ENCODE assay signal across 8 mouse cellular contexts in genomic region chr3:94477981-94478422, GRCm38 (mm10). TPM values are rescaled to one million over a fixed set of nuclear protein-coding genes. Genes with fewer than 3 reads are reported as not detected.
DNase-seq lines count a peak whose midpoint lies in the region; ATAC-seq lines count a peak whose summit lies in the region.

TSS of gene Celf3 (plus strand) at chr3:94478295.

- peaks cover 15% of the 10 kb centered on the region for H3K4me1 ChIP-seq in erythroblast, embryonic 14.5 days (ENCODE audit: control insufficient read depth)
- 0 out of 2 replicates have a peak, but pooled peaks cover 4% of the 10 kb centered on the region for H3K4me1 ChIP-seq in stomach, embryonic 15.5 days

- H3K9me3 ChIP-seq in erythroblast, embryonic 14.5 days (ENCODE audit: control insufficient read depth, low read length) = no peaks in the 10 kb centered on the region
- H3K9me3 ChIP-seq in stomach, embryonic 15.5 days = no peaks in the 10 kb centered on the region

- H3K27ac ChIP-seq in stomach, embryonic 15.5 days = no peak within 1 kb of the TSS

- no peak for DNase-seq in adrenal gland, adult 18-20 months (ENCODE audit: low spot score in 2 of 2)
- DNase-seq in c-Kit-positive CD71-positive TER-119-negative erythroid progenitor cells, embryonic 14.5 days (ENCODE audit: low read depth) = peak; percentile 46
- peak; percentile 90 for DNase-seq in layer of hippocampus, adult 9-11 months
- no peak for DNase-seq in spleen, postnatal 14 days (ENCODE audit: low spot score in 2 of 2)
- no peak for DNase-seq in heart, adult 9 months (ENCODE audit: low spot score in 2 of 2)

- no peak within 1 kb of the TSS for H3K9ac ChIP-seq in stomach, embryonic 15.5 days

- WGBS in stomach, embryonic 15.5 days = 1% methylated on average over 14 of the region's 14 CpGs

- no peak within 1 kb of the TSS for H3K4me2 ChIP-seq in stomach, embryonic 15.5 days

- H3K36me3 ChIP-seq in erythroblast, embryonic 14.5 days (ENCODE audit: control insufficient read depth) = no peaks in the 10 kb centered on the region
- no peaks in the 10 kb centered on the region for H3K36me3 ChIP-seq in stomach, embryonic 15.5 days

- peak within 1 kb of the TSS; percentile 21 for H3K4me3 ChIP-seq in erythroblast, embryonic 14.5 days (replicated peaks)
- H3K4me3 ChIP-seq in stomach, embryonic 15.5 days (replicated peaks) = peak within 1 kb of the TSS; percentile 19; the same call in 1 of the 2 replicates

- H3K27me3 ChIP-seq in erythroblast, embryonic 14.5 days (ENCODE audit: control insufficient read depth) = peaks cover 44% of the 10 kb centered on the region
- H3K27me3 ChIP-seq in stomach, embryonic 15.5 days (replicated peaks) = peaks cover 12% of the 10 kb centered on the region

- ATAC-seq in megakaryocyte-erythroid progenitor cell, adult 5-6 weeks (replicated peaks; ENCODE audit: low FRiP score, low TSS enrichment, poor library complexity, severe bottlenecking) = peak; percentile 80
- peak; percentile 36; the same call in 1 of the 2 replicates for ATAC-seq in stomach, embryonic 15.5 days (ENCODE audit: insufficient read depth, low FRiP score, low read depth)

RNA-seq across cellular contexts. Expression of gene Celf3, which starts in this region (rescaled TPM):
- total RNA-seq in adrenal gland, adult 18-20 months (2021) = 10 to 100 TPM; 16.3 to 29.0 TPM
- 0.03 TPM in 1 of 2 replicates, not detected in the other for polyA plus RNA-seq in erythroblast, embryonic 14.5 days (2012)
- not detected in 2 replicates for total RNA-seq in megakaryocyte-erythroid progenitor cell, adult 5-6 weeks (2014; fragmentation: Nextera tagmentation)
- total RNA-seq in megakaryocyte-erythroid progenitor cell, adult 5-6 weeks (2017) = not detected in 2 replicates
- polyA plus RNA-seq in stomach, embryonic 15.5 days (2015; fragmentation: Nextera tagmentation; extraction: Ambion mirVana) = 23.0 and 25.8 TPM in 2 replicates

Comparison
In these comparisons a context has a peak if more than half of its experiments do, and no peak if none do; other contexts are left out.
1. RNA of gene Celf3 (total RNA-seq): 16.3 to 29.0 TPM in adrenal gland, adult 18-20 months; not detected in megakaryocyte-erythroid progenitor cell, adult 5-6 weeks; every median in the first group is over 10 times any median in the second.
2. RNA of gene Celf3 (polyA plus RNA-seq): 23.0 to 25.8 TPM in stomach, embryonic 15.5 days; 0.03 TPM in erythroblast, embryonic 14.5 days; every median in the first group is over 10 times any median in the second.
3. Peak in ATAC-seq in megakaryocyte-erythroid progenitor cell, adult 5-6 weeks; RNA of the gene not detected or under 1 TPM.
4. DNase-seq: peak in c-Kit-positive CD71-positive TER-119-negative erythroid progenitor cells, embryonic 14.5 days (single experiment) and layer of hippocampus, adult 9-11 months (single experiment); none in adrenal gland, adult 18-20 months (0 of 2), spleen, postnatal 14 days (0 of 2) and heart, adult 9 months (0 of 2).